Mouse (Mus musculus): Measurements from ENCODE around the gene Sppl2a. TPM values are rescaled to one million over a fixed set of nuclear protein-coding genes. Genes with fewer than 3 reads are reported as not detected.
"Not testable (repeated sequence)": the region's sequence is repeated elsewhere in the genome, so short reads cannot be mapped to it uniquely, and the experiment has no call there.

Sppl2a gene
- polyA plus RNA-seq, 1 experiment from 2014 or later, result 34.7 TPM

GRCm38 (mm10) chr2:126885871-126886270 is 47.2 kb downstream of the Sppl2a start:
- no peaks in the 10 kb centered on the region for H3K27me3 ChIP-seq (ENCODE audit: low read depth, poor library complexity, severe bottlenecking)
- H3K4me1 ChIP-seq, result no peaks in the 10 kb centered on the region
- H3K27ac ChIP-seq, result no peak overlapping the region
- no peaks in the 10 kb centered on the region for H3K36me3 ChIP-seq
- DNase-seq (ENCODE audit: low spot score), result no peak
- WGBS, result 90% methylated on average over 2 of the region's 2 CpGs
- no peaks in the 10 kb centered on the region for H3K9me3 ChIP-seq (replicated peaks)
- H3K4me3 ChIP-seq, result no peak overlapping the region

DNA sequence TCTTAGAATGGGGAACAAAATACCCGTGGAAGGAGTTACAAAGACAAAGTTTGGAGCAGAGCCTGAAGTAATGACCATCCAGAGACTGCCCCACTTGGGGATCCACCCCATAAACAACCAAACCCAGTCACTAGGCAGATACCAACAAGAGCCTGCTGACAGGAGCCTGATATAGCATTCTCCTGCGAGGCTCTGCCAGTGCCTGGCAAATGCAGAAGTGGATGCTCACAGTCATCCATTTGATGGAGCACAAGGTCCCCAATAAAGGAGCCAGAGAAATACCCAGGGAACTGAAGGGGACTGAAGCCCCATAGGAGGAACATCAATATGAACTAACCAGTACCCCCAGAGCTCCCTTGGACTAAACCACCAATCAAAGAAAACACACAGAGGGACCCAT is 50.3 kb downstream of the Sppl2a start:
- not testable (repeated sequence) for H3K4me3 ChIP-seq; DNase-seq (ENCODE audit: low spot score); H3K27ac ChIP-seq; H3K9me3 ChIP-seq (replicated peaks); H3K36me3 ChIP-seq; H3K27me3 ChIP-seq (ENCODE audit: low read depth, poor library complexity, severe bottlenecking); H3K4me1 ChIP-seq
- 69% methylated on average over 2 of the region's 2 CpGs for WGBS

- 98% methylated on average over 1 of the region's 1 CpGs for WGBS
- 0 out of 2 replicates have a peak, but pooled peaks cover 9% of the 10 kb centered on the region for H3K4me1 ChIP-seq
- H3K9me3 ChIP-seq (replicated peaks), result no peaks in the 10 kb centered on the region
- no peak overlapping the region for H3K4me3 ChIP-seq
- no peak overlapping the region for H3K27ac ChIP-seq
- no peaks in the 10 kb centered on the region for H3K36me3 ChIP-seq
- DNase-seq (ENCODE audit: low spot score), result no peak
- no peaks in the 10 kb centered on the region for H3K27me3 ChIP-seq (ENCODE audit: low read depth, poor library complexity, severe bottlenecking)
These were observed 55.0 kb downstream of the Sppl2a start for GRCm38 (mm10) chr2:126877991-126878390.

GRCm38 (mm10) chr2:126875871-126876796 is 56.9 kb downstream of the Sppl2a start, which contains the start of gene Trpm7:
TSS of gene Trpm7 (minus strand) at chr2:126876230.
- 0 out of 2 replicates have a peak, but pooled peaks cover 9% of the 10 kb centered on the region for H3K4me1 ChIP-seq
- WGBS, result under 1% methylated on average over 75 of the region's 81 CpGs
- no peaks in the 10 kb centered on the region for H3K9me3 ChIP-seq (replicated peaks)
- H3K4me3 ChIP-seq, result peak within 1 kb of the TSS; percentile 83
- H3K27me3 ChIP-seq (ENCODE audit: low read depth, poor library complexity, severe bottlenecking), result no peaks in the 10 kb centered on the region
- peak; percentile 94 for DNase-seq (ENCODE audit: low spot score)
- H3K36me3 ChIP-seq, result no peaks in the 10 kb centered on the region
- peak within 1 kb of the TSS; percentile 94 for H3K27ac ChIP-seq

- no peaks in the 10 kb centered on the region for H3K27me3 ChIP-seq (ENCODE audit: low read depth, poor library complexity, severe bottlenecking)
- peak overlapping the region; percentile 83 for H3K4me3 ChIP-seq
- no peaks in the 10 kb centered on the region for H3K9me3 ChIP-seq (replicated peaks)
- H3K36me3 ChIP-seq, result no peaks in the 10 kb centered on the region
- WGBS, result 0% methylated on average over 18 of the region's 18 CpGs
- H3K27ac ChIP-seq, result peak overlapping the region; percentile 94
- H3K4me1 ChIP-seq, result 0 out of 2 replicates have a peak, but pooled peaks cover 9% of the 10 kb centered on the region
- DNase-seq (ENCODE audit: low spot score), result no peak
These were observed 57.6 kb downstream of the Sppl2a start for GRCm38 (mm10) chr2:126875516-126875835.

- DNase-seq (ENCODE audit: low spot score), result peak; percentile 32
- H3K9me3 ChIP-seq (replicated peaks), result no peaks in the 10 kb centered on the region
- 28% methylated on average over 13 of the region's 13 CpGs for WGBS
- no peaks in the 10 kb centered on the region for H3K27me3 ChIP-seq (ENCODE audit: low read depth, poor library complexity, severe bottlenecking)
- H3K36me3 ChIP-seq, result no peaks in the 10 kb centered on the region
- H3K27ac ChIP-seq, result peak overlapping the region; percentile 94
- H3K4me3 ChIP-seq, result peak overlapping the region; percentile 83
- H3K4me1 ChIP-seq, result 0 out of 2 replicates have a peak, but pooled peaks cover 9% of the 10 kb centered on the region
These were observed 58.1 kb downstream of the Sppl2a start for GRCm38 (mm10) chr2:126874809-126875515.

DNA sequence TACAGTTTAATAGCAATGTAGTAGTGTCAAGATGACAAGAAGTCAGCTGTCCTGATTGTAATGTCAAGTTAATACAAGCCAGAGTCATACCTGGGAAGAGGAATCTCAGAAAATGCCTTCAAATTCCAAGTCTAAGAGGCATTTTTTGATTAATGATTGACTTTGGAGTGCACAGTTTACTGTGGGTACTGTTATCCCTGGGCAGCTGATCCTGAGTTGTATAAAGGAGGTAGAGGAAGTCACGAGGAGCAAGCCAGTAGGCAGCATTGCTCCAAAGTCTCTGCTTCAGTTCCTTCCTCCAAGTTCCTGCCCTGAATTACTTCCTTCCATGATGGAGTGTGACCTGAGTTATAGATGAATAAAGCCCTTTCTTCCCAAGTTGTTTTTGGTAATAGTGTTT is 66.7 kb downstream of the Sppl2a start:
- DNase-seq (ENCODE audit: low spot score), result no peak
- Histone ChIP-seq H3K27me3 (ENCODE audit: low read depth, poor library complexity, severe bottlenecking) (no peaks in the 10 kb centered on the region), H3K36me3 (peaks cover 5% of the 10 kb centered on the region; the same call in 1 of the 2 replicates), H3K27ac (no peak overlapping the region), H3K9me3 (replicated peaks) (no peaks in the 10 kb centered on the region), H3K4me3 (no peak overlapping the region), H3K4me1 (no peaks in the 10 kb centered on the region)
- WGBS, result 86% methylated on average over 1 of the region's 1 CpGs

GRCm38 (mm10) chr2:126865501-126866199 is 67.4 kb downstream of the Sppl2a start:
- 93% methylated on average over 10 of the region's 10 CpGs for WGBS
- H3K27ac ChIP-seq, result no peak overlapping the region
- DNase-seq (ENCODE audit: low spot score), result no peak
- H3K36me3 ChIP-seq, result peaks cover 5% of the 10 kb centered on the region; the same call in 1 of the 2 replicates
- no peaks in the 10 kb centered on the region for H3K27me3 ChIP-seq (ENCODE audit: low read depth, poor library complexity, severe bottlenecking)
- no peaks in the 10 kb centered on the region for H3K9me3 ChIP-seq (replicated peaks)
- H3K4me3 ChIP-seq, result no peak overlapping the region
- H3K4me1 ChIP-seq, result no peaks in the 10 kb centered on the region

DNA sequence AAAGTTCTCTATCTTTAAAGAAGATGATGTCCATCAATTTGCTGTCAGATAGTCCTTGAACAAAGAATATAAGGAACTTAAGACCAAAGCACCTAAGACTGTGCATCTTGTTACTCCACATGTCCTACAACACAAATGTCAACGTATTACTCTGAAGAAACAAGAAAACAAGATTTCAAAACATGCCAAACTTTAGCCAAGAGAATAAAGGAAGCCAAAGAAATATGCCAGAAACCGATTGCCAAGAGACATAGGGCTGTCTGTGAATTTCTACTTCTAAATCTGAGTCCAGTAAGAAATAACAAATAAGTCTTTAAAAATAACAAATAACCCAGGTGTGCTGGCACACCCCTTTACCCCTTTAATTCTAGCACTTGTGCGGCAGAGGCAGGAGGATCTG is 68.0 kb downstream of the Sppl2a start:
- Histone ChIP-seq H3K27ac (no peak overlapping the region), H3K4me1 (no peaks in the 10 kb centered on the region), H3K36me3 (peaks cover 5% of the 10 kb centered on the region; the same call in 1 of the 2 replicates), H3K27me3 (ENCODE audit: low read depth, poor library complexity, severe bottlenecking) (no peaks in the 10 kb centered on the region), H3K9me3 (replicated peaks) (no peaks in the 10 kb centered on the region), H3K4me3 (no peak overlapping the region)
- no peak for DNase-seq (ENCODE audit: low spot score)
- 92% methylated on average over 3 of the region's 3 CpGs for WGBS

- no peaks in the 10 kb centered on the region for H3K4me1 ChIP-seq
- H3K9me3 ChIP-seq (replicated peaks), result no peaks in the 10 kb centered on the region
- no peaks in the 10 kb centered on the region for H3K27me3 ChIP-seq (ENCODE audit: low read depth, poor library complexity, severe bottlenecking)
- H3K27ac ChIP-seq, result no peak overlapping the region
- no peak overlapping the region for H3K4me3 ChIP-seq
- peaks cover 86% of the 10 kb centered on the region for H3K36me3 ChIP-seq
- no peak for DNase-seq (ENCODE audit: low spot score)
- WGBS, result 93% methylated on average over 4 of the region's 4 CpGs
These were observed 88.3 kb downstream of the Sppl2a start for GRCm38 (mm10) chr2:126844751-126845150.

Data from limb, embryonic 10.5 days (tissue).